Mouse (Mus musculus) skeletal muscle tissue, adult 2 months (tissue): ENCODE data around the gene Snrpa1.
A peak's percentile ranks its signal among the peaks of the same experiment; 100 is the strongest.
"Not testable (repeated sequence)": the region's sequence is repeated elsewhere in the genome, so short reads cannot be mapped to it uniquely, and the experiment has no call there.

Experiments used
- DNase-seq: peaks from one replicate; pipeline ENCODE4 v3.0.0-alpha.2; 2012; ENCODE audit warnings: low read depth, low spot score

Gene Snrpa1

DNA sequence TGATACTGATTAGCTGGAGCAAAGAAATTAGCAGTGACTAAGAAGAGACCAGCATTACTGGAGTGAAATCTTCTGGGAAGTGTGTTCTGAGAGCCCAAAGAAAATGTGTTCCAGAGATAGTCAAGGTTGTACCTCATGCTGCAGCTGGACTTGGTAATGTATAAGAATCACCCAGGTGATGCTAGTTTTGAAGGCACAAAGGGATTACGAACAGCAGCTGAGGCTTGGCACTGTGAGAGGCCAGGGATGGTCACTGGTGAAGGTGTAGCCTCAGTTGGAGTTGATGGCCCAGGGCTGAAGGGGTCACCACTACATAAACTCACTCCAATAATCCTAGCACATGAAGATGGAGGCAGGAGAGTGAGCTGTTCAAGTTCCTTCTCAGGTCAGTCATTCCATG is at the start of gene Snrpa1:
Gene Snrpa1 (plus strand): TSS at position 301 of the 400 bp plus-strand sequence.
- DNase-seq: no peak

DNA sequence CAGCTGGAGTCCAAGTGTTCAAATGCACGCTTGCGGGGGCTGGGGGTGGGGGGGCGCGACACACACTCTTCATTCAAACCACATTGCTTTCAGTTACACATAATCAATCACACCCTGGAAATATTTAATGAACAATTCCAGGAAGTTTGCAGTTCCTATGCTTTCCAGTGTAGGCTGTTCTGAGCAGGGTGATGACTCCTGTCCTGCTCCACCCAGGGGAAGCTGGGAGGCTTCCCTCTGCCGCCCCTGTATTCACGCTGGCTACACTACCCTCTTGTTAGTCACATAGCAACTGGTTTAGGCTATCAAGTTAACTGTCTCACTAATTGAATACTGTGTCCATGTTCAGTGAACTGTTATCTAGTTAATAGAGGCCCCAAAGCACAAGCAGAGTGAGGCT is 48.3 kb upstream of the Snrpa1 start:
- DNase-seq: no peak

DNA sequence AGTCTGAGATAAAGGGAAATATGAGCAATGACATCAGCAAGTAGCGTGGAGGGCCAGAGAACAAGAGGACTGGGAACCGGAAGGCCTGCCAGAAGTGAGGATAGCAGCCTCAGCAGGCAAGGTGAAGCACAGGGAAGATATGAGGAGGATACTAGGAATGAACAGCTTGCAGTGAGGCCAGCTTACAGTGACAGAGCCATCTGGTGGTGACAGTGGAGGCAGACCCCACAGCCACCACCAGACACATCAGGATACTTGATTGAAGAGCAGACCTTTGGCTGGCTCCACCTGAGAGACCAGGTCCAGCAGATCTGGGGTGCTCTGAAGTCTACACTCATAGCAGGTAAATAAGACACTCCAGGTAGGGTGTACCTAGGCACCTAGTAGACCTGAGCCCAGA is 31.1 kb upstream of the Snrpa1 start:
- DNase-seq: no peak

DNA sequence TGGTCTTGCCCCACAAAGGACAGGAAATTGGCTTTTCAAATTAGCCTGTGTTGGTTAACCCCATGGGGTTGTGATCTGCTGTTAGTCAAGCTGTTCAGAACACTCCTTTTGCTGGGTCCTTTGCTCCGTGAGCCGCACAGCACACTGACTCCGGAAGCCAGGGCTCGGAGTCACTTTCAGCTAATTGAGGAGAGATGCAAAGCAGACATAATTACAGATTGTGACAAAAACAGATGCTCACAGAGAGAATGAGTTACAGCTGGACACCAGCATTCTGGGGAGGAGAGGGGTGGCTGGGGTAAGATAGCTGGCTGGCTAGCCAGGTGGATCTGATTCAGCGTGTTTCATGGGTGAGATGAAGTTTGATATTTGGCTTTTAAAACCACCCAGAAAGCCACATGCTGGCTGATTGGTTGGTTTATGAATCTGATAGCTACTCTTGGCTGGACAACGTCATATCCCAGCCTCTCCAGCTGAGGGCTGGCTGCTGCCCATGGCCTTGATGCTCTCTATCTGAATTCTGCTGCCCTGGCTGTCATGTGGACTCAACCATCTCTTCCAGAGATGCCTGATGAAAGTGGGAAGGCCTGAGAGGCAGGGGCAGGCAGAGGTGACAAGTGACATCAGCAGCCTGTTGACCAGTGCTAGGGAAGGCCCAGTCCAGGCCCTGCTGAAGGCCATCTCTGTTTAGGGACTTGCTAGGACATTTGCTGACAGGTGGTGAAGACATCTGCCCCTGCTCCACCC is 29.9 kb upstream of the Snrpa1 start:
- DNase-seq: peak; percentile 18

DNA sequence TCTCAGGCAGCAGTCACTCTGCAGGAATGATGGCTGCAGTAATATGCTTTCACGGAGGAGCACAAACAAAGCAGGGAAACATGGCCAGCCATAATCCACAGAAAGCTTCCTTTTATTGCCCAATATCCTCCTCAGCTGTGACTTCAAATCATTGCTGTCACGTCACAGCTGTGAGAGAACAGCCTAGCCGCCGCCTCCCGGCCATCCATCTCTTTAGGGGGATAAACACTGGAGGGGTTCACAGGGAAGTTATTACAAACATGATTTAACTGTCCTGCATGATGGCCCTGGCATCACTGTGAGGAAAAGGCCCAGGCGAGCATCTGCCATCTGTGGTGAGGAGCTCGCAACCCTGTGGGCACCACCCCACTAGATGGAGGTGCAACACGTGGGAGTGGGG is 22.0 kb upstream of the Snrpa1 start:
- no peak for DNase-seq

DNA sequence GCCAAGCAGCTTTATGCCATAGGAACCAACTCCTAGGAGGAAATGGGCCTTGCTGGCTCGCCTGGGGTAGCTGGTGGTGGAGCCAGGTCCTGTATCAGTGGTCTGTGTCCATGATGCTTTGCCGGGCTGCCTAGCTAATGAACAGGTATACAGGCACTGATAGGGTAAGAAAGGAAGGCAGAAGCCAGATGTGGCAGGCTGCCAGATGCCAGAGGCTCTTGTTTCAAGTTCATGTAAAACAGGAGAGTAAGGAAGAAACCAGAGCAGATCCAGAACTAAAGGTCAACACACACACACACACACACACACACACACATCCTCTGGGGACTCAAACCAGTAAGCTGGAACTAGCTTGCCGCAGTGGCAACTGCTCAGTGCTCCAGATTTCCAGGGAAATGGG is 20.5 kb upstream of the Snrpa1 start:
- DNase-seq: peak; percentile 18

DNA sequence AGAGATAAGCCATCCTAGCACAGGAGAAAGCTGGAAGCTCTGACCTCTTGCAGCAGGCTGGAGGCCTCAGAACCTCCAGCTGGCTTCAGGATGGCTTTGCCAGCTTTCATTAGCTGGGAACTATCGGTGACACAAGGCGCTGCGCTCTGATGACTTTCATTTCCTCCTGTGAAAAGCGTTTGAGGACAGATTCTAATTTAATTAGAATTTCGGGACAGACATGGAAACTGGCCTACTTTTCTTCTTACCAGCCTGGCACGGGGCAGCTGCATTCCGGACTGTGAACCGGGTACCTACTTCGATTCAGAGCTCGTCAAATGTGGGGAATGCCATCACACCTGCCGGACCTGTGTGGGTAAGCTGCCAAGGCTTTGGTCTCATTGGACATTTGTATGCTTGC is 20.1 kb upstream of the Snrpa1 start:
- no peak for DNase-seq

DNA sequence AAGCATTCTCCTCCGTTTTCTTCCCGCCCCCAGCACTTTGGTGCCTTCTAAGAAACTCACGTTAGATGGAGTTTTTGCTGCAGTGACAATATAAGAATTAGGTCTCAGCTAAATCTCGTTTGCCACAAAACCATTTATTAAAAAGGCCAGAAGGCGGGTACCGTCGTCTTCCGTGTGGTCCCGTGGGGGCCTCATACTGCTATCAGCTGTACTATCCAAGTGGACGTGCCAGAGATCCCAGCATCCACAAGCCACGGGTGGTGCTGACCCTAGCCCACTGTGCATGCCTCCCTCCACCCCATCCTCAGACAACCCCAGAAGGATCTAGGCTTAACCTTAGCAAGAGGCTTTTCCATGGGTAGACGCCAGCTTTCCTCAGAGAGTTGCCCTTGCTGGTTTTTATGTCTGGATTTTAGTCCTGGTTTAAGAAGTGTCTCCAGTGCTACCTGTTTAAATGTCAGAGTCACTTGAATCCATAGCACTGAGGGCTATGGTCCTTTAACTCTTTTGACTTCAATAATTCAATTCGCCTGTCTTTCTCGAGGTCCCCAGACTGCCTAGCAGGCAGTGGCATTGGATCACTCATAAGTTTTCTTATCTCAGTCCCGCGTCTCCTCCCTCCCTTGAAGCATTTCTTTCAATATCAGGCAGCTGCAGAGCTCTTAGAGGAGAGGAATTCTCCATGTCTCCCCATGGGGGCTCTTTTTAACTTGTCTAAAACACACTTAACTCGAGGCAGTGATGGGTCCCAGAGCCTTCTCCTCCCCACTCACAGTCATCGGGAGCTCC is 18.6 kb upstream of the Snrpa1 start:
- no peak for DNase-seq

DNA sequence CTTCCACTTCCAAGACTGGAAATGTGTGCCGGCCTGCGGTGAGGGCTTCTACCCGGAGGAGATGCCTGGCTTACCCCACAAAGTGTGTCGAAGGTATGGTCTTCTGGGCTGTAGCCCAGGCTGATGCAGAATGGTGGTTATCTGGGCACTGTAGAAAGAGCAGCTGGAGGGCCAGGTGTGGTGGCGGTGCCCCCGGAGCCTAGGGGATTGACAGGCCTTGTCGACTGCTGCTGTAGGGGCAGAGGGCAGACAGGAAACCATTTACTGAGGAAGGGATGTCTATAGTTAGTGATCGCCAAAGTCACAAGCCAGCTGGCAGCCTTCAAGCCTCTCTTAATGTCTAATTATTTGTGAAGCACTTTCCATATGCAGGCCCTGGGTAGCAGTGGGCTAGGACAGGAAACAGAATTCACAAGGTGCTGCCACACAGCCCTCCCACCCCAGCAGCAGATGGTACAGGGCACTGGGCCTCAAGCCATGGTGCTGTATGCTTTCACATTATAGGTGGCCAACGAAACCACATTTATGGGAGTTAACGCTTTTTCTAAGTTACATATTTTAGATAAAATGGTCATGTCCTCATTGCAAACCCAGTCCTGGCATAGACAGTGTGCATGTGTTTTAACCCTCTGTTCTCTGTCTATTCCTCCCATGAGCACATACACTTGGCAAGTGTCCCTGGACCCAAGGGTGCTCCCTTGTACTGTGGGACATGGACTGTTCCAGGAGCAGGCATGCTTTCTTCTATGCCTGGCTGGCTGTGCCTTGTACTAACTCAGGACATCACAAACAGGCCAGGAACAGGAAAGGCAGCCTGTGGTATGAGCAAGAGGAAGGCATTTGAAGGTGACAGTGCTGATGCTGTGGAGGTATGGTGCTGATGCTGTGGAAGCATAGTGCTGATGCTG is 15.0 kb upstream of the Snrpa1 start, which contains the start of gene Gm45213:
Gene Gm45213 (plus strand): TSS at position 51 of the 908 bp plus-strand sequence.
- DNase-seq: no peak

DNA sequence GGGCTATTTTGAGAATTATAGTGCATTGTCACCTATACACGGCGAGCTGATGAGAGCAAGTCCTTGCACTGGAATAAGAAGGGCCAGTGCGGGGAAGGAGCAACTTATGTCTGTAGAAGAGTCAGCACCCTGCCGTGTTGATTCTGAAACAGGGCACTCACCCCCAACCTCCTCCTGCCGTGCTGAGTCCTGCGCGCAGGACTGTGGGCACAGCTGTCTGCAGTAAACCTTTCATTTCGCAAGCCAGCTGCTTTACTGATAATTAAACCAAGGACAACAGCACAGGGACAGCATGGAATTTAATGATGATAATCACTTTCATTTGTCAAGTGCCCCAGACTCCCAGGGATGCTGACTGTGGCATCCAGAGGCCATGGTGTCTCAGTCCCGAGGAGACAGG is 14.2 kb upstream of the Snrpa1 start:
- no peak for DNase-seq

DNA sequence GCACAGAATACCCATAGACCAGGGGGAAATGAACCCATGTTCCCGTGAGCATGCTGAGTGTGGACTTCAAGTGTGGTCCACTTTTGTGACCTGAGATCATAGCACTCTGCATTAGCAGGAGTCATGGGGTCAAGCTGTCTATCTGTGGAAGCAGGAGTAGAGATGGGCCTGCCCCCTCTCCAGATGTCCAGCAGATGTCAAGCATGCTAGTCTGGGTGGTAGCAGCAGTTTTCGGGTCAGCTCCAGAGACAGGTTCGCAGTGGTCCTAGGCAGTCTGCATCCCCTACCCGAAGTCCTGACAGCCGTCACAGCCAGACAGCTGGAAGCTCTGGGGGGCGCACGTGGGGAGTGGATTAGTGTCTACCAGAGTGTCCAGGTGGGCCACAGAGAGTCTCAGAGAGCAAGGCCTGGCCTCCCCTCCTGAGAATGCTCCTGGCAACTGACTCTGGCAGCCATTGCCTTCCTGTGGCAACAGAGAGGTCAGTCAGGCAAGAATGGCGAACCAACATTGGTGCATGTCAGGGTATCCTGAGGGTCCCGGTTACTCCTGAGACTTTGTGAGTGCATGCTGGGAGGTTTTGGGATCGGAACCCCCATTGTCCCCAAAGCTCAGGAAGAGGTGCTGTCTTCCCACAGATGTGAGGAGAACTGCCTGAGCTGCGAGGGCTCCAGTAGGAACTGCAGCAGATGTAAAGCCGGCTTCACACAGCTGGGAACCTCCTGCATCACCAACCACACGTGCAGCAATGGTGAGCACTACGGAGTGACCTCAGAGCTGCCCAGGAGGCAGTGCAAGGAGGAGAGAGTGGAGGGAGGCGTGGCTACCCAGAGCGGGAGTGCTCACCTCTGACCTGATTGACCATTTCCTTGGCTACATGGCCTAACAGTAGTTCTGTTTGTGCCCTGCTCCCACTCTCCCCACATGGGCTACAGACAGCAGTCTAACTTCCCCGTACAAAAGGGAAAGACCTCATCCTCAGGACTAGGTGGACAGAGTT is 11.6 kb upstream of the Snrpa1 start:
- DNase-seq: no peak

DNA sequence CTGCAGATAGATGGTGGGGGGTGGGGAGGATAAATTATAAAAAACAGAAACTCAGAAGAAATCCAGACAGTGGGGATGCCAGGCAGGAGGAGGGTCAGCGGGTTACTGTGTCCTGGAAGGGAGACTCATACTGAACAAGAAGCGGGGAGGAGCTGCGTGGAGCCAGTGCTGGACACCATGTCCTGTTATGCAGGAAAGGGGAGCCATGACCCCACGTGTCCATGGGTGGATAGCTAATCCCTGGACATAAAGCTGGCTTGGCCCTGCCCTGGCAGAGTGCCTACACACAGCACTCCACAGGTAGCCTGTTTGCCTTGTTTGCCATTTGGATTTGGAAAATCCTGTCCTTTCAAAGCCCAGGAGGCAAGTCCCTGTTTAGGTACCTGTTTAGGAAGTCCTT is 10.8 kb upstream of the Snrpa1 start:
- no peak for DNase-seq

DNA sequence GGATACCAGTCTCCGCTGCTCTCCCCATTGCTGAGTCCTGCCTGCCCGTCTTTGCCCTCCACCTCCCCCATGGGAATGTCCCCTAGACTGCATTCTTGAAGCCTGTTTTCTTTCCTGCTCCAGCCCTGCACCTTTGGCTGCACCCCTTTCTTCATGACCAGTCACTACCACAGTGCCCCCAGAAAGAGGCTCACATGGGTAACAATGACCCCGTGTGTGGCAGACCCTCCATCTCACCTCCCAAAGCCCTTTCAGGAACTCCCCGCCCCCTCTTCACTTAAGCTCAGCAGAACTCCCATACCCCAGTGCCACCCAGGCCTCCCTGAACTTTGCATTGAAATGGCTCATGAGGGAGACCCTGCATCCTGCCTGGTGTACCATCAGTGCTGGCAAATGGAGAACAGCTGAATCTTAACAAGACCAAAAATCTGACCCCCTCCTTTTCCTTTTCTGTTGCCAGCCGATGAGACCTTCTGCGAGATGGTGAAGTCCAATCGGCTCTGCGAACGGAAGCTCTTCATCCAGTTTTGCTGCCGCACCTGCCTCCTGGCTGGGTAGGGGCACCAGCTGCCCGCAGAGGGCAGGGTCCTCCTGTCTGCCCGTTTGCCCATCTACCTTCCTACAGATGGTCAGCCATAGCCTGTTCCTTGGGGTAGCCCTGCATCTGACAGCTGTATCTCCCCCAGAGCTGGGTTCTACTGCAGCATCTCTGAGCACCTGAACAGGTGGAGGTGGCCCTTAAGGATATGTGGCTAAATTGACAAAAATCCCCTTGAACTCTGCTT is 10.2 kb upstream of the Snrpa1 start:
- DNase-seq: no peak

DNA sequence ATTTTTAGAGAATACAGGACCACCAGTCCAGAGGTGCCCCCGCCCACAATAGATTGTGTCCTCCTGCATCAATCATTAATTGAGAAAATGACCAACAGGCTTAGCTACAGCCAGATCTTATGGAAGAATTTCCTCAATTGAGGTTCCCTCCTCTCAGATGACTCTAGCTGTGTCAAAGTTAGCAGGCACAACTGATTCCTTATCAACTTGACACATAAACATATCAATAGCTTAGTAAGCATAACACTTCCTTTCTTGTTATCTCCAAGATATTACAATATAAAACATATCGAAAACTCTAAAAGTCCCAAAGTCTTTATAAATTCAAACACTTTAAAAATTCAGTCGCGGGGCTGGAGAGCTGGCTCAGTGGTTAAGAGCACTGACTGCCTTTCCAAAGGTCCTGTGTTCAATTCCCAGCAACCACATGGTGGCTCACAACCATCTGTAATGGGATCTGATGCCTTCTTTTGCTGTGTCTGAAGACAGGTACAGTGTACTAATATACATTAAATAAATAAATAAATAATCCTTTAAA is 4.8 kb upstream of the Snrpa1 start:
- DNase-seq: no peak

DNA sequence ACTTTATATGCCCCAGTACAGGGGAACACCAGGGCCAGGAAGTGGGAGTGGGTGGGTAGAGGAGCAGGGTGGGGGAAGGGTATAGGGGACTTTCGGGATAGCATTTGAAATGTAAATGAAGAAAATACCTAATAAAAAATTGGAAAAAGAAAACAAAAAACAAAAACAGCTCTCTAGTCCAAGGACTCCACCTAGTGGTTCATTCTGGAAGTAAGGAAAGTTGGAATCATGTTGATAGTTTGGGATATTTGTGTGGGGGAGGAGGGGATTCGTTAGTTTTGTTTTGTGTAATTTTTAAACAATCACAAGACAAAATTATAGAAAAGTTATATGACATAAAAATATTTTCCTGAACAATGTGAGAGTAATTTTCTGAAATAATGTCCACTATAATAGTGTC is 3.4 kb upstream of the Snrpa1 start:
- DNase-seq: not testable (repeated sequence)

DNA sequence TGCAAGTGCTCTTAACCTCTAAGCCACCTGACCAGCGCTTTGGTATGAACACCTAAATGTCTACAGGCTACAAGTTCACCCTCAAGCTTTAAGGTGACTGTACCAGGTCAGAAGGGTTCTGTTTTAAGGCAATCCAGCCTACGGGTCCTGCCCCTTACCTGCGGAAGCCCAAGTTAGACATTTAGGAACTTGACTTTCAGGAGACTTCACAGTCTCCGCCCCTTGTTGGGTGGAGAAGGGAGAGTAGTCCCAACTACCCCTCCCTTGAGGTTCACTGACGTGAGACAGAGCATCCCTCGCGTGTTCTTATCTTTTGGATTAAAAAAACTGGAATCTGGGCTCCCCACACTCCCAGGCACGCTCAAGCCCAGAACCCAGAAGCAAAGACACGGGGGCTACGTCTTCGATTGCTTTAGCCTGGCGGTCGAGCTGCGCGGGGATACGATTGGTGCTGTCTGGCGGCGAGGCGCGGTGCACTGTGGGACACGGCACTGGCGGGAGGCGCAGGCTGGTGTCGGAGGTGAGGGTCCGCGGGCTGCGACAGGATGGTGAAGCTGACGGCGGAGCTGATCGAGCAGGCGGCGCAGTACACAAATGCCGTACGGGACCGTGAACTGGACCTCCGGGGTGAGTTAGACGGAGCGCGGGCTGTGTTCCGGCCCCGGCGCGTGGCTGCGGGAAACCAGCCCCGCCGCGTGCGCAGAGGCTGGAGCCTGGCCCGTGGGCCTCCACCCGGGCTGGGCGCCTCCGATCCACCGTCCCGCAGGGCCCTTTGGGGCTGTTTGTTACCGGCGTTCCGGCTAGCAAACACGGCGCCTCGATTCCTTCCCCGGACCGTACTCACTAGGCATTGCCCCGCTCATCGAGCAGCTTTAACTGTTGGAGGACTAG is 1.5 kb downstream of the Snrpa1 start:
- DNase-seq: peak; percentile 68

DNA sequence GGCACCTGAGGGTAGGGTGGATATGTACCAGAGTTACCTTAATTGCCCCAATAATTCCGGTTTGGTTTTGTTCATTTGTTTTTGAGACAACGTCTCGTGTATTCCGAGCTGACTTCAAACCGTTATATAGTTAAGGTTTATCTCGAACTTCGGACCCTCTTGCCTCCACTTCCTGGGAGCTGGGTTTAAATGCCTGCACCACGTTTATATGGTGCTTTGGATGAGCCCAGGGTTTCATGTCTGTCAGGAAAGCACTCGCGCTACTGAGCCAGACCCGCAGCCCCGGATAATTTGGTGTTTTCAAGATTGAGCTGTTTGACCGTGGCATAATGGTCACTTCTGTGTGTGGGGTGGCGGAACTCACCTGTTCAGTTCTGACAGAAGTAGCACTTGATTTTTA is 2.3 kb downstream of the Snrpa1 start:
- no peak for DNase-seq

DNA sequence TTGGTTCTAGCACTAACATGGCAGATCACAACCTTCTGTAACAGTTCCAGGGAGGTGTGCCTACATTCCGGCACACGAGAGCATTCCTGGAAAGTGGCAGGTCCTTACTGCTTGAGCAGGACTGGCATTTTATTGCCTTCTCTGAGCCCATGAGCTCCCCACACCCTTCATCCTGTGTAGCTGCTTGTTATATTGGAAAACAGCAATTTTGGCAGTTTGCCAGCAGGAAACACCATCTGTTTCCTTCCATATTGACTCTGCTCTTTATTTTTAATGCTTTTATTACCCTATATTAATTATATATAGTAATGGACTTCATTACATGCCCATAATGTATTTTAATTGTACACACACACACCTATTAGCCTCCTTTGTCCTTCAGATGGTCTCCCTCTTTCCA is 17.6 kb downstream of the Snrpa1 start:
- DNase-seq: no peak
